Mouse (Mus musculus): ENCODE data around the gene Gm44502.

Gm44502 gene

GRCm38 (mm10) chr15:89429352-89430221 lies at the start of gene Gm44502, which contains the start of the genes C730034F03Rik and Chkb:
TSS of gene Gm44502 (minus strand) at chr15:89429696.
TSS of gene C730034F03Rik (plus strand) at chr15:89429589.
TSS of gene Chkb (minus strand) at chr15:89429908.
- DNase-seq (ENCODE audit: low read depth, low spot score): peak; percentile 90

DNA sequence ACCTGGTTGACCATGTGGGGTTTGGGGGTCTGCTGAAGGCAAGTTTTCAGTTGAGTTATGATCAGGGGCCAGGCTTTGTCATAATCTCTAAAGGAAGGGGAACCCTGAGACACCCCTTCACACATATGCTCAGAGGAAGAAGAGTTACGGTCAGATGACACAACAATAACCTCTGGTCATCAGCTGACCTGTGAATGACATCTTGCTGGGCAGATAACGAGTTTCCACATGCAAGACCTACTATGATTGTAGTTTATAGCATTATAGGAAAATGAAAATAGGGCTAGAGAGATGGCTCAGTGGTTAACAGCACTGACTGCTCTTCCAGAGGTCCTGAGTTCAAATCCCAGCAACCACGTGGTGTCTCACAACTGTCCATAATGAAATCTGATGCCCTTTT lies 49.1 kb upstream of the Gm44502 start:
- no peak for DNase-seq (ENCODE audit: low read depth, low spot score)

GRCm38 (mm10) chr15:89477806-89478205 lies 48.3 kb upstream of the Gm44502 start:
- no peak for DNase-seq (ENCODE audit: low read depth, low spot score)

DNA sequence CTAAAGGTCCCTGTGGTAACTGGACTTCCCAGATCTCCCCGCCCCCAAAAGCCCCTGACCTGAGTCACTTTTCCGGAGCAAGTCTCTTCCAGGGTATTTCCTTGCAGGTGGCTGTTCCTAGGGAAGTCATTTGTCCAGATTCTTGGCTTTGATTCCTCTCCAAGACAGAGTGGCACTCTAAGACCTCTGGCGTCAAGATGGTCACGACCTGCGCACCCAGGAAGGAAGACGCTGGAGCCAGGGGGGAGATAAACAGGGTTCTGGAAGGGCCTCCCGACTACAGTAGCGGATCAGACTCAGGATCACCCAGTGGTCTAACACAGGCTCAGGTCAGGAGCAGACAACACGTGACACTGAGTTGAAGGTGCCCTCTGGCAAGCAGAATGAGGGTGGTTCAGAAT lies 47.6 kb upstream of the Gm44502 start, which contains the start of gene Arsa:
TSS of gene Arsa (minus strand) at position 335 of the 401 bp plus-strand sequence.
- no peak for DNase-seq (ENCODE audit: low read depth, low spot score)

GRCm38 (mm10) chr15:89476475-89476815 lies 46.9 kb upstream of the Gm44502 start:
- DNase-seq (ENCODE audit: low read depth, low spot score): no peak

- peak; percentile 80 for DNase-seq (ENCODE audit: low read depth, low spot score)
Observed at GRCm38 (mm10) chr15:89475611-89476474, 46.3 kb upstream of the Gm44502 start.

DNA sequence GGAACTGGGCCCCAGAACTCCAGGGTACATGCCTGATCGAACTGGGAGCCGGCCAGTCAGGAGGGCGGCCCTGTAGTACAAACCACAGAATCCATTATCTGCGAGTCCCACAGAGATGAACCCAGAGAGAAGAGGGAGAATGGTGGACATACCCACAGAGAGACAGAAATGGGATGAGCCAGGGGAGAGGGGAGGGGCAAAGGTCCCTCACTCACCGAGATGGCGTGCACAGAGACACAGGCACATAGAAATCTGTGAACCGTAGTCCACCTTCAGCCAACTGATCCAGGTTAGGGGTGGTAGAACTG lies 45.8 kb upstream of the Gm44502 start:
- no peak for DNase-seq (ENCODE audit: low read depth, low spot score)

DNA sequence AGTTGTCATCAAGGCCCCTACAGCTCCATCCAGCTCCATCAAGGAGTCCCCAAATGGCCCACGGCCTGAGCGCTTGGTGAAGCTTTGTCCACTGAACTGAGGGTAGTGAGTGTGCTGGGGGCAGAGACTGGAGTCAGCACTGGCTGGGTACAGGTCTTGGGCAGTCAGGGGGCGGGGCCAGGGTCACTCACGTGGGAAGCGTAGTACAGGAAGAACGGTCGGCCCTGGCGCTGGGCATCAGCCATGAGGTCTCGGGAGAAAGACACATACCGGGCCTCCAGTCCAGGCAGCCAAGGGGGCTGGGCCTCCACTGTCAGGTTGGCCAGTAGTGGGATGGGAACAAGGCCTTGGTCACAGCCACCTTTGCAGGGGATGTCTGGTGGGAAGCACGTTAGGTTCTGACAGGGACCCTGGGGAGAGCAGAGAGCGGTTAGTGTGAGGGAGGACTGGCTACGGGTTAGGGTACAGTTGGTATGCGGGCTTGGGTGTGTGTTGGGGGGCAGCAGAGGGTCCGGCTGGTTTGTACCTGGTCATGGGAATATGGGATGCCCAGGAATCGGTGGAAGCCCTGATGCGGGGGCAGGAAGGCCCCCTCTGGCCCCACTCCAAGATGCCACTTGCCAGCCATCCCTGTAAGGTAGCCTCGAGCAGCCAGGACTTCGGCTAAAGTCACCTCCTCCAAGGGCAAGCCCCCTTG lies 45.2 kb upstream of the Gm44502 start:
- DNase-seq (ENCODE audit: low read depth, low spot score): no peak

DNA sequence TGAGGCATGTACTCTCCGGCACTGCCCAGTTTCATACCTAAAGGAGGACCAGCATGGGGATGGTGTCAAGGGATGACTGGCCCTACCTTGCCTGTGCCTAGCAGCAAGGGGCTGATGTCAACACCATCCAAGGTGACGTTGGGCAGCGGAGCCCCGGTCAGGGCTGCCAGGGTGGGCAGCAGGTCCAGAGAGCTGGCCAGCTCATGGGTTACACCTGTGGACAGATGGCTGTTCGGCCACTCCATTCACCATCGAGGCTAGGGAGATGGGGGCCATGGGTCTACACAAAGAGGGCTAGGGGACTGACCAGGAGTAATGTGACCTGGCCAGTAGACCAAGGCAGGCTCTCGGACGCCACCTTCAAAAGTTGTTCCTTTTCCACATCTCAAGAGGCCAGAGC lies 44.4 kb upstream of the Gm44502 start:
- no peak for DNase-seq (ENCODE audit: low read depth, low spot score)

DNA sequence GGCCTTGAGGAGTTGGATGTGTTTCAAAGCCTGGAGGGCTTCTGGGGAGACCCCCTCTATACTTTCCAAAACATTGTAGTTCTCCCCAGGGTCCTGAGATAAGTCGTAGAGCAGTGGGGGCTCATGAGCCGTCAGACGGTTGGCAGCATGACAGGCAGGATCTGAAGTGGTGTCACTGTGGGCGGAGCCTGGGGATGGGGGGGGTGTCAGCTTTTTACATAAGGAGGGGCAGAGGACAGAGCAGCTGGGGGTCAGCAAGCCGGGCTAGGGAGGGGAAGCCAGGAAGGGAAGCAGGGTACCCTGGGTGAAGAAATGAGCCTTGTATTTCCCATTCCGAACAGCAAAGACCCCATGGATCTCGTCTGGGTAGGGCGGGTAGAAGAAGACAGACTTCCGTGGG lies 43.9 kb upstream of the Gm44502 start:
- no peak for DNase-seq (ENCODE audit: low read depth, low spot score)

DNA sequence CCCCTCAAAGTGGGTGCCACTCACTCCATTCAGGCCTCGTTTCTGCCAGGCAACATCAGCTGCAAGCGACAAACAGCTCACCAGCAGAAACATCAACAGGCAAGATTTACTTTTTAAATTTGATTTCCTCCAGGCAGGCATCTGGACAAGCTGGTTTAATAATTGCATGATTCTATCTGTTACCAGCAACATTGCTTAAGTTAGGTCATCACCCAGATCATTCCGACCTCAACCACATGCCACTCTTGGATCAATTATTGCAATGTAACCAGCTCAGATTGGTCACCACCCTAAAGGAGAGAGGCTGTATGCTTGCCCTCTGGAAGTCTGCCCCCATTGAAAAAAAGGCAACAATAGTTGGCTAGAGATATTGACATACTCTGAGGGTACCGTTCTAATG lies 42.0 kb upstream of the Gm44502 start:
- DNase-seq (ENCODE audit: low read depth, low spot score): no peak

GRCm38 (mm10) chr15:89468577-89468976 lies 39.1 kb upstream of the Gm44502 start:
- no peak for DNase-seq (ENCODE audit: low read depth, low spot score)

DNA sequence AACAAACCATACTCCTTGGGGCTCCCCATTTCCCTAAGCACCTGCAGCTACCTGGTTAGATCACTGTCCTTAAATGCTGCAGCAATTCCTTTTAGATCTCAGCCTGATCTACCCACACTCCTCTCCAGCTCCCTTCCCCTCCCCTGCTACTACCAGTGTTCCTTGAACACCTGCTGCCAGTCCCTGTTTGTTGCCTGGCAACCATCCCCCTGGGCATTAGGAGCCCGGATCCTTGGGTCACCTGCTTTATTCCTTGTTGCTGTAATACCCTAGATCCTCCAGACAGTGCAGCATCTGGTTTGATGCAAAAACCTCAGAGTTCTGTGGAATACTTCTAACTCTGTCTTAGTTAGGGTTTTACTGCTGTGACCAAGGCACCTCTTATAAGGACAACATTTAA lies 35.6 kb upstream of the Gm44502 start:
- DNase-seq (ENCODE audit: low read depth, low spot score): no peak

DNA sequence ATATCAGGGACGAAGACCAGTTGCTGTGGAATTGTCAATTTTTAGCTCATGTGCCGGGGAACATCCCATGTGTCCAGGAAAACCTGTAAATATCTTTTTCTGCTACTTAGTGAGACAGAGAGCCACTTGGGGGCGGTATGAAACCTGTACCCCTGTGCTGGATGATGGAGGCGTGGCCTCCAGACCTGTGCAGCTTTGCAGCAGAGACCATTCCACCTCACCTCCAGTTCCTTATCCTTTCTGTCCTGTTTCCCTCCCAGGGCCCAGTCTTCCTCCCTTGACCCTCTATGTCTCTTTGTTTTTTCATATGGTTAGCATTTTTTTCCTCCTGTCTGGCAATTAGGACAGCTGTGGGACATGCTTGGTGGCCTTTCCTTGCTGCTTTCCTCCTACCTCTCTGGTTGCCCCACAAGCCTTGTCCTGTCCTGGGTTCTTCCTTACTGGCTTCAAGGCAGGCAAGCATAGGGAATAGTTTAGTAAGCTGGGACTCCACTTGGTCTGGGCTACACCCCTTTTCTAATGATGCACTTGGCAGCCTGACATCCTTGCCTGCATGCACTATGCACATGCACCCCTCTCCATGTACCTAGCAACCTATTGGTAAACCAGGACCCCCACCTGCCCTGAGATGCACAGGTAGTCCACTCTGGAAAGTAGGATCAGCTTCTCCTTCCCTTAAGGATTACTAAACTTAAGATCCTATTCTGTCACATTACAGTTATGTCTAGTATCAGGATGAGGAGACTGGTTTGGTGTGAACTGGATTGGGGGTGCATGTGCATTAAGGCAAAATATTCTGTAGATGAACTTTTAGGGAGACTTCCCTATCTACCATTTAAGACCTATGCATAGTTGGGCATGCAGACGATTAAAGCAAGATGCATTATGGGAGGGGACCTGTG lies 34.1 kb upstream of the Gm44502 start:
- no peak for DNase-seq (ENCODE audit: low read depth, low spot score)

GRCm38 (mm10) chr15:89462176-89462575 lies 32.7 kb upstream of the Gm44502 start:
- DNase-seq (ENCODE audit: low read depth, low spot score): no peak

- DNase-seq (ENCODE audit: low read depth, low spot score): no peak
Observed at GRCm38 (mm10) chr15:89461321-89461720, 31.8 kb upstream of the Gm44502 start.

DNA sequence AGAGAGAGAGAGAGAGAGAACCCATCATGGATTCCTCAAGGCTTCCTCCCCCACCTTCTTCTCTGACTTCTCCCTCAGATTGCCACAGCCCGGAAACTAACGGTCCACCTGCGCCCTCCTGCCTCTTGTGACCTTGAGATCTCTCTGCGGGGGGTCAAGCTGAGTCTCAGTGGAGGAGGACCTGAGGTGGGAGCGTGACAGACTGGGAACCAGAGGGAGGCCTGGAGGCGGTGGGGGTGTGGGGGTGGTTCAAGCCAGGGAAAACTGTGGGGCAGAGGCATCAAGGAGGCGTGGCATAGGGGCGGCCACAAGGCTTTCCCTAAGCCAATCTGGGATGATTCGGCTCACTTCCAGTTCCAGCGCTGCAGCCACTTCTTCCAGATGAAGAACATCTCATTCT lies 30.8 kb upstream of the Gm44502 start:
- DNase-seq (ENCODE audit: low read depth, low spot score): no peak

DNA sequence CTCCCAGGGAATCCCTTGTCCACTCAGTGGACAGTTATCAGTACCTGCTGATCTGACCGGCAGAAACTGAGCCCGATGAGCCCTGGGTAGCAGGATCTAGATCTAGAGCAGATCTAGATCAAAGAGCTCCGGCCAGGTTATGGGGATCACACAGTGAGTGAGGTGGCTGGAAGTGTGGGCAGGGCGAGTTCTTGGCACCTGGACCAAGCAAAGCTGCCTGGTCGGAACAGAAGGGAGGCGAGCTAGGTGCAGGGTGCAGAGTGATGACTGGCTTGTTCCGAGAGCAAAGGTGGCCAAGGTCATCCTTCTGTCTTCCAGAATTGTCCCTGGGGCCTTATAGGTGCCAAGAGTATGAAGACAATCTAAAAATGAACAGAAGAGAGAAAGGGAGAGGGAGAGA lies 30.3 kb upstream of the Gm44502 start:
- DNase-seq (ENCODE audit: low read depth, low spot score): no peak

- no peak for DNase-seq (ENCODE audit: low read depth, low spot score)
Observed at GRCm38 (mm10) chr15:89458942-89459341, 29.4 kb upstream of the Gm44502 start.

DNA sequence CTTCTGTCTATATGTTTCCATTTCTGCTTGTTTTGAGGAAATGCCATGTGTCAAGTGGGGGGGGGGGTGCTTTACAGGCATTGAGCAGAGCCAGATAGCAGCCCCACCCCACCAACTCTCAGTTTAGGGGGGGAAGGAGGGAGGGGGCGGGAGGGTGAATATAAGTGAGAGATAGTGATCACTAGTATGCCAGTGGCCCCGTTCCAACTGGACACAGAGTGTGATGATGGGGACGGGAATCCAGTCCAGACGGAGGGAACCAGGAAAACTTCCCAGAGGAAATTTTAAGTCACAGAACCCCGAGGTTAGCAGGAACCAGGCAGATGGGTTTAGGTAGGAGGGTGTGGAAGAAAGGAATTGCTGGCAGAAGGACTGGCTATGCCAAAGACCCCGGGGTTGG lies 26.1 kb upstream of the Gm44502 start:
- no peak for DNase-seq (ENCODE audit: low read depth, low spot score)

GRCm38 (mm10) chr15:89454857-89455256 lies 25.4 kb upstream of the Gm44502 start:
- DNase-seq (ENCODE audit: low read depth, low spot score): no peak

Data from brain, embryonic 18.5 days (tissue).